Mouse (Mus musculus) kidney, postnatal 0 days (tissue): ENCODE measurements around the gene Tcp11. TPM values are rescaled to one million over a fixed set of nuclear protein-coding genes. Genes with fewer than 3 reads are reported as not detected.
A peak's percentile ranks its signal among the peaks of the same experiment; 100 is the strongest.

Experiments used
- ATAC-seq: fragments of 200-750 bp; cut with Nextera tagmentation; replicated peaks from 2 replicates; pipeline ENCODE4 v1.8.0; 2017; ENCODE audit warnings: low read depth, moderate number of reproducible peaks, moderate TSS enrichment, moderate library complexity; ENCODE audit not compliant: low FRiP score
- DNase-seq: peaks from one replicate; pipeline ENCODE4 v3.0.0-alpha.2; 2016; ENCODE audit warnings: low spot score
- H3K27ac ChIP-seq: fragments of 300-500 bp; sonication (generic); 2 replicates; pipeline ENCODE4 v1.5.1; 2014; ENCODE audit warnings: mild to moderate bottlenecking
- H3K27me3 ChIP-seq: fragments of 300-500 bp; sonication (generic); 2 replicates; pipeline ENCODE4 v1.6.1; 2014; ENCODE audit warnings: low read length, mixed read lengths; ENCODE audit not compliant: insufficient read depth
- H3K36me3 ChIP-seq: fragments of 300-500 bp; sonication (generic); 2 replicates; pipeline ENCODE4 v1.6.1; 2014; ENCODE audit warnings: low read length, mixed read lengths; ENCODE audit not compliant: insufficient read depth
- H3K4me1 ChIP-seq: fragments of 300-500 bp; sonication (generic); replicated peaks from 2 replicates; pipeline ENCODE4 v1.6.1; 2014; ENCODE audit warnings: antibody characterized with exemption, low read length, mixed read lengths; ENCODE audit not compliant: insufficient read depth
- H3K4me2 ChIP-seq: fragments of 300-500 bp; sonication (generic); 2 replicates; pipeline ENCODE4 v1.6.1; 2014; ENCODE audit warnings: mild to moderate bottlenecking, low read length, moderate library complexity, mixed read lengths
- H3K4me3 ChIP-seq: fragments of 300-500 bp; sonication (generic); replicated peaks from 2 replicates; pipeline ENCODE4 v1.5.1; 2014; ENCODE audit warnings: low read depth, low read length
- H3K9ac ChIP-seq: fragments of 300-500 bp; sonication (generic); 2 replicates; pipeline ENCODE4 v1.6.1; 2014; ENCODE audit warnings: low read depth, low read length
- H3K9me3 ChIP-seq: fragments of 300-500 bp; sonication (generic); replicated peaks from 2 replicates; pipeline ENCODE4 v1.6.1; 2016; ENCODE audit warnings: low read length, inconsistent platforms, mixed read lengths
- CTCF ChIP-seq: IDR thresholded peaks from 2 replicates; pipeline ENCODE4 v1.5.1; 2016; ENCODE audit warnings: antibody characterized with exemption, low read depth, mild to moderate bottlenecking, moderate library complexity
- WGBS: fragments of 180-500 bp; shearing (Covaris S2); extraction: QIAGEN DNeasy Blood & Tissue Kit; methylation state at CpG from one replicate; pipeline ENCODE4 v1.1.7; 2014; 5-methylcytosine and 5-hydroxymethylcytosine counted together
- polyA plus RNA-seq: library from polyadenylated mRNA; unstranded; fragments of >200 nt; fragmentation: Nextera tagmentation; extraction: Ambion mirVana; gene quantifications from 2 replicates; pipeline ENCODE4 v1.2.1, GENCODE M21; 2015

Tcp11 gene
- 5.8 TPM in 2 replicates for polyA plus RNA-seq

GRCm38 (mm10) chr17:28080045-28080816, at the start of gene Tcp11:
Gene Tcp11 (minus strand): TSS chr17:28080639.
- ATAC-seq (peak; percentile 84), DNase-seq (peak; percentile 85)
- peak; percentile 11; the same call in 1 of the 2 replicates for TF ChIP-seq CTCF
- WGBS: 2% methylated on average over 47 of the region's 57 CpGs
- Histone ChIP-seq H3K4me1 (peaks cover 3% of the 10 kb centered on the region; the same call in 1 of the 2 replicates), H3K27me3 (no peaks in the 10 kb centered on the region), H3K9me3 (no peaks in the 10 kb centered on the region), H3K36me3 (no peaks in the 10 kb centered on the region), H3K27ac (peak within 1 kb of the TSS; percentile 54; the same call in 1 of the 2 replicates), H3K4me3 (peak within 1 kb of the TSS; percentile 64), H3K4me2 (peak within 1 kb of the TSS; percentile 100), H3K9ac (peak within 1 kb of the TSS; percentile 65)

DNA sequence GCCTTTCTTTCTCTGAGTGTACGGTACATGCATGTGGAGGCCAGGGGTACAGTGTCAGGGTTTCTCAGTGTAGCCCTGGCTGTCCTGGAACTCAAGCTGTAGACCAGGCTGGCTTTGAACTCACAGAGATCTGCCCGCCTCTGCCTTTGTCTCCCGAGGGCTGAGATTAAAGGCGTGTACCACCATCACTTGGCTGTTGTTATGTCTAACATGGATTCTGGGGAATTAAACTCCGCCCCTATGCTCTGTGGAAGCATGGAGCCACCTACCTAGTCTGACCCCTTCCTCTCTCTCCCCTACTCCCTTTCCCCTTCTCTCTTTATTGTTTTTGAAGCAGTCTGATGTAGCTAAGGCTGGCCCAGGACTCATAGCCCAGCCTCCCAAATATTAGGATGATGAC, 49.4 kb upstream of the Tcp11 start:
- Histone ChIP-seq H3K9me3 (no peaks in the 10 kb centered on the region), H3K4me3 (no peak overlapping the region), H3K4me2 (no peak overlapping the region), H3K36me3 (no peaks in the 10 kb centered on the region), H3K4me1 (0 out of 2 replicates have a peak, but pooled peaks cover 3% of the 10 kb centered on the region), H3K27ac (no peak overlapping the region), H3K9ac (no peak overlapping the region), H3K27me3 (no peaks in the 10 kb centered on the region)
- TF ChIP-seq CTCF: no peak
- 90% methylated on average over 5 of the region's 5 CpGs for WGBS
- DNase-seq: no peak
- ATAC-seq: no peak

DNA sequence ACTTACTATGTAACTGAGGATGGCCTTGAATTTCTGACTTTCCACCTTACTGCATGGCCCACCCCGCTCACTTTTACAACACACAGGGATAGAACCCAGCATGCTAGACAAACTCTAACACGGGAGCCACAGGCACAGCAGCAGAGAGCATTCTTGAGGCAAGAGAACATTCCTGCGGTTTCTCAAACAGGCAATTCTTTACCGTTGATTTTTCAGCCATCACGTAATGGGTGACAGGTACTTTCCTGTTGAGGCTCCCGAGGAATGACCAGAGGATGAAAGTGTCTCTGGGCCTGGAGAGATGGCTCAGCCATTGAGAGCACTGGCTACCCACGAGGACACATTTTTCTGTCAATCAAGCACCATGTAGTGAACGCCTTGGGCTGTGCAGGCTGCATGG, 43.9 kb upstream of the Tcp11 start:
- H3K9me3 ChIP-seq: no peaks in the 10 kb centered on the region
- H3K9ac ChIP-seq: no peak overlapping the region
- no peak overlapping the region for H3K27ac ChIP-seq
- no peak overlapping the region for H3K4me3 ChIP-seq
- 55% methylated on average over 8 of the region's 8 CpGs for WGBS
- no peak for TF ChIP-seq CTCF
- H3K4me2 ChIP-seq: no peak overlapping the region
- ATAC-seq (no peak), DNase-seq (no peak)
- no peaks in the 10 kb centered on the region for H3K27me3 ChIP-seq
- H3K36me3 ChIP-seq: no peaks in the 10 kb centered on the region
- no peaks in the 10 kb centered on the region for H3K4me1 ChIP-seq

DNA sequence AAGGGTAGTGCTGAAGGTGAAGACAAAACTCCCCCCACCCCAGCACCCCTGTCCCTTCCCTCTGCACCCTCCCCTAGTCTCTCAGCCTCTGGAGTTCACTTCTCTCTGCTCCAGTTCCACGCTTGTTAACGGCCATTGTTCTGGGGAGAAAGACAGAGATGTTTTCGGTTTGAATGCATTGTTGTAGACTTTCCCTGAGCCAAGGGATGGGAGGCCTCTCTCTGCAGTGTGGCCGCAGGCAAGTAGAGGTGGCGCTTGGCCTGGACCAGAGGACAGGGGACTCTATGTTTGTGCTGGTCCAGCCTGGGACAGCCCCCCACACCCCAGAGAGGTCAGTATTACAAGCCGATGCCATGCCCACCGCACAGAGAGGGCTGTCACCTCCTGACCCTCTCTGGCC, 43.2 kb upstream of the Tcp11 start:
- TF ChIP-seq CTCF: no peak
- no peak overlapping the region for H3K4me2 ChIP-seq
- H3K9ac ChIP-seq: no peak overlapping the region
- WGBS: 54% methylated on average over 7 of the region's 7 CpGs
- H3K4me3 ChIP-seq: no peak overlapping the region
- H3K27ac ChIP-seq: no peak overlapping the region
- DNase-seq: no peak
- H3K36me3 ChIP-seq: no peaks in the 10 kb centered on the region
- H3K9me3 ChIP-seq: no peaks in the 10 kb centered on the region
- no peaks in the 10 kb centered on the region for H3K4me1 ChIP-seq
- no peaks in the 10 kb centered on the region for H3K27me3 ChIP-seq
- no peak for ATAC-seq

DNA sequence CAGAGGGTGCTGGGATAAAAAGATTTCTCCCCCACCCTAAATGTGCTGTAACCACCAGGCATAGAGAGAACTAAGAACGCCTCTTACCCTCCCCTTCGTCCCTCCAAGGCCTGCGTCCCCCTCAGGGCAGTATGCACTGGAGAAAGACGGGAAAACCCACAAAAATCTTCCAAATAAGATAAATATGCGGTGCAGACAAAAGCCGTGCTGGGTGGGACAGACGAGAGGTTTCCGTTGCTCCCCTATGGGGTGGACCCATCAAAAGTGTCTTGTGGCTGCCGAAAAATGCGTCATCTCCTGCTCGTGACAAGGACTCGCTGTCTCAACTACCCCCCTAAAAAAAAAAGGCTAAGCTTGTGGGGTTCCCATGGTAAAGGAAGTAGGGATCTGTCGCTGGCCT, 42.5 kb upstream of the Tcp11 start:
- no peak for ATAC-seq
- 78% methylated on average over 13 of the region's 13 CpGs for WGBS
- TF ChIP-seq CTCF: no peak

GRCm38 (mm10) chr17:28120460-28120859, 40.0 kb upstream of the Tcp11 start:
- no peaks in the 10 kb centered on the region for H3K4me1 ChIP-seq
- no peak for DNase-seq
- WGBS: 90% methylated on average over 5 of the region's 5 CpGs
- no peak overlapping the region for H3K4me3 ChIP-seq
- no peak overlapping the region for H3K9ac ChIP-seq
- no peaks in the 10 kb centered on the region for H3K27me3 ChIP-seq
- no peaks in the 10 kb centered on the region for H3K9me3 ChIP-seq
- no peaks in the 10 kb centered on the region for H3K36me3 ChIP-seq
- H3K27ac ChIP-seq: no peak overlapping the region
- no peak for TF ChIP-seq CTCF
- no peak for ATAC-seq
- no peak overlapping the region for H3K4me2 ChIP-seq

More for the DNA sequence above, 42.5 kb upstream of the Tcp11 start:
- H3K36me3 ChIP-seq: no peaks in the 10 kb centered on the region
- DNase-seq: no peak
- H3K9ac ChIP-seq: no peak overlapping the region
- no peaks in the 10 kb centered on the region for H3K9me3 ChIP-seq
- H3K4me2 ChIP-seq: no peak overlapping the region
- H3K4me1 ChIP-seq: no peaks in the 10 kb centered on the region
- H3K4me3 ChIP-seq: no peak overlapping the region
- no peaks in the 10 kb centered on the region for H3K27me3 ChIP-seq
- H3K27ac ChIP-seq: no peak overlapping the region
